Mouse (Mus musculus): Measurements from ENCODE around the gene D630003M21Rik. TPM values are rescaled to one million over a fixed set of nuclear protein-coding genes. Genes with fewer than 3 reads are reported as not detected.

Gene D630003M21Rik
- total RNA-seq, 4 experiments from 2014 or later = 3.3 to 4.4 (median 4.1) TPM

DNA sequence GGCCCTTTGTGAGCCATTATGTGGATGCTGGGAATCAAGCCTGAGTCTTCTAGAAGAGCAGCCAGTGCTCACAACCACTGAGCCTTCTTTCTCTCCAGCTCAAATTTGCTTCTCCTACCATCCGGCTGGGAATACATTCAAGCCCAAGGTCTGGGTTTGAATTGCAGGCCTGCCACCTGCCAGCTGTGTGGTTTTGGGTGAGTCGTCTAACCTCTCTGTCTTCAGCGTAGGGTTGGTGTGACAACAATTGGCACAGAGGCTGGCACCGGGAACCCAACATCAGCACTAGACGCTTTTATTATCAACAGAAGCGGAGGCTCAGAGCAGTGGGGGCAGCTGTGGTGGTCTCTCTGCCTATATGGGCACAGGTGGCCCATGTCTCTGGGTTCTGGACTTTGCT is 30.2 kb downstream of the D630003M21Rik start:
- no peak for DNase-seq (ENCODE audit: low spot score in 2 of 2)

- no peak for DNase-seq (ENCODE audit: low spot score in 2 of 2)
These were observed 31.1 kb downstream of the D630003M21Rik start for GRCm38 (mm10) chr2:158197971-158198370.

GRCm38 (mm10) chr2:158194945-158195640 is 33.9 kb downstream of the D630003M21Rik start:
- no peak for DNase-seq (ENCODE audit: low spot score in 2 of 2)

- DNase-seq (ENCODE audit: low spot score in 2 of 2) = no peak
These were observed 35.2 kb downstream of the D630003M21Rik start for GRCm38 (mm10) chr2:158193611-158194336.

DNA sequence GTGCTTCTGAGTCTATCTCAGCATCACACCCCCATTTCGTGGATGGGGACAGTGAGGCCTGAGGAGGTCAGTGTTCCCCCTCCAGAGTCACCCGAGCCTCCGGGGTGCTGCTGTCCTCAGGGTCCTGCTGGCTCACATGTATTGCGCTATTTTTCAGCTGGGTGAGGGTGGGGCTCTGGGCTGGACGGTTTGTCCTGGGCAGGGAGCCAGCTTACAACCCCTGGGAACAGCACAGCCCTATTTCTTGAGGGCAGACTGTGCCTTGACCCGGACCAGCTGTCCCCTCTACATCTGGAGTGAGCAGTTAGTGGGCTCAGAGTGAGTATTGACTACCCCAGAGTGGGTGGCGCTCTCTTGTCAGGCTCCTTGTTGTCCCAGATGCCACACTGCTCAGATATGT is 37.9 kb downstream of the D630003M21Rik start:
- no peak for DNase-seq (ENCODE audit: low spot score in 2 of 2)

GRCm38 (mm10) chr2:158189451-158189850 is 39.6 kb downstream of the D630003M21Rik start:
- no peak for DNase-seq (ENCODE audit: low spot score in 2 of 2)

DNA sequence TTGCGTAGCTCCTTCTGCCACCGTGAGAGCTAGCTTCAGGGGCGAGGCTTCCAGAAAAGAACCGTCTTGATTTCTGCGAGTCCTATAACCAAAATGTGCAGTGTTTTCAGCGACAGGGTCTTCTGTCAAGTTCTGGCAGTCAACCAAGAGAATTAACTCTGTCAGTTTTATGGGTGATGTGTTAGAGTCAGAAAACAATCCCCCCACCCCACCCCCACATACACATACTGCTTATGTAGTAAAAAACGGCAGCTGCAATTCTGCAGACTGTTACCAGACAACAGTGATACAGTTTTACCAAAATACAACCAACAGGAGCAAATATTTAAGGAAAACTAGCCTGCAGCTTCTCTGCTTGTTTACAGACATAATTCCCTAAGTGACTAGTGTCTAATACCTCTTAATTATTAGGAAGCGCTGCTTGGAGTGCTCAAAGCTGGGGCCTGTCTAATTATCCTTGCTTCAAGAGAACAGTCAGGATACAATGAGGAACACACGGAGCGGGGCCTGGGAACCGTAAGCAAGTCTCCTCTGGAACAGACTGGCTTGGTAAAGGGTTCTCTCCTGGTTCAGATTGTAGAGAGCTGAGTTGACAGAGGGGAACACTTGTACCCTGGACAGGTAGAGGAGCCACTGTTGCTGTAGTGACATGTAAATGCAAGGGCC is 42.7 kb downstream of the D630003M21Rik start:
- DNase-seq (ENCODE audit: low spot score in 2 of 2) = no peak

- no peak for DNase-seq (ENCODE audit: low spot score in 2 of 2)
These were observed 45.8 kb downstream of the D630003M21Rik start for GRCm38 (mm10) chr2:158183266-158183665.

DNA sequence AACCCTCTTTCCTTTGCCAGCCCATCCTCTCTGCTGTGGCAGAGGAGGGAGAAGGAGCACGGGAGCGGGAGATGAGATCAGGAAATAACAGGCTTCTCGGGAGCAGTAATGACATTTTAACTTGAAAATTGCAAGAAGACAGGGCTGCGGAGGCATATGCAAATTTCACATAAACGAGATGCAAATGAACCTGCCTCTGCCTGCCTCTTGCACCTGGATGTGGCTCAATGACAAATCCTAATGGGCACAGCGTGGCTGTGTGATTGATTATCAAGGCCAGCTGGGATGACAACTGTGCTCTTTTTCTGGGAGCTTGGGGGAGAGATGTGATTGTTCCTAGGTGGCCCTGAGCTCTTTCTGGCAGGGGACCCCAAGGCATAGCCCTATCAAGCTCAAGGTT is 47.1 kb downstream of the D630003M21Rik start:
- DNase-seq (ENCODE audit: low spot score in 2 of 2) = no peak

- DNase-seq (ENCODE audit: low spot score in 2 of 2) = no peak
These were observed 48.2 kb downstream of the D630003M21Rik start for GRCm38 (mm10) chr2:158180797-158181196.

DNA sequence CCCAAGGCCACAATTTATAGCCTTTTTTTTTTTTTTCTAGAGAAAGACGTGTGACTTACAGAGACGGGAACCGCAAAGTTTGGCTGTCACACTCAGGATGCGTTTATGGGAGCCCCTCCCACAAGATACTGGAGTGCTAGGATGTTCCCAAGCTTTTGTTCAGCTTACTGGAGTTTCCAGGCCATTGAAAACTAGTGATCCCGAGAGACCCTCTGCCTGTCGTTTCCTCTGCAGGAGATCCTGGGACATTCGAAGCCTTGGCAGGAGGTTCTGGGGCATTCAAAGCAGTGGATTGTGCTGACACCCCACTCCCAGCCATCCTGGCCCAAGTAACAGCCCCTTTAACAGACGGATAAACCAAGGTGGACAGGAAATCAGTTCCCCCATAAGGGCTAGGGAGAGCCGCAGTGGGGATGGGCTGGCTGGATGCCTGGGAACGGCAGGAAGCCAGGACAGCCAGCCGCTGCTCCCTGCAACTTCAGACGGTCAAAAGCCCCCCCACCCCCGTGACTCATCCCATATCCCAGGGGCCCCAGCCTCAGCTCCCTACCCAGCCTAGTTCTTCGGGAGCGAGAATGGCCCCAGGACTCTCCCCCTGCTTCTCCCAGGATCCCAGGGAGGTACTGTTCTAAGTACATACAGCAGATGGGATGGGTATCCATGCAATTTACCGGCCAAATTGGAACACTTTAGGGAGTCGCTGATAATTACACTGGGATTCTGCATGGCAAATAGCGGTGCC is 49.5 kb downstream of the D630003M21Rik start:
- DNase-seq (ENCODE audit: low spot score in 2 of 2) = no peak

- no peak for DNase-seq (ENCODE audit: low spot score in 2 of 2)
These were observed 50.2 kb downstream of the D630003M21Rik start for GRCm38 (mm10) chr2:158178696-158179369.

GRCm38 (mm10) chr2:158178139-158178538 is 50.9 kb downstream of the D630003M21Rik start:
- no peak for DNase-seq (ENCODE audit: low spot score in 2 of 2)

DNA sequence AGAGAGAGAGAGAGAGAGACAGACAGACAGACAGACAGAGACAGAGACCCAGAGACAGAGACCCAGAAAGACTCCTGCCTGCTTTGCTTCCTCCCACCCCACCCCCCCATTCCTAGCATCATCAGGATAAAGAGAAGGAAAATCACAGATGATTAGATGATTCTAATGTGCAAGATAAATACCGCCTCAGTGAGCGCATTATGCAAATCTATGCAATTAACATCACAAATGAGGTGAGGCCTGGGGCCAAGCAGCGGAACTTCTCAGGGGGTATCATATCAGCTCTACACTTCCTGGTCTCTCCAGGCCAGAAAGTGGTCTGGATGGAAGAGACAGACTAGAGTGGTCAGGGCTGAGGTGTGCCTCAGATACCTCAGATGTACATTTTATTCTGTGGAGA is 51.4 kb downstream of the D630003M21Rik start:
- DNase-seq (ENCODE audit: low spot score in 2 of 2) = no peak

DNA sequence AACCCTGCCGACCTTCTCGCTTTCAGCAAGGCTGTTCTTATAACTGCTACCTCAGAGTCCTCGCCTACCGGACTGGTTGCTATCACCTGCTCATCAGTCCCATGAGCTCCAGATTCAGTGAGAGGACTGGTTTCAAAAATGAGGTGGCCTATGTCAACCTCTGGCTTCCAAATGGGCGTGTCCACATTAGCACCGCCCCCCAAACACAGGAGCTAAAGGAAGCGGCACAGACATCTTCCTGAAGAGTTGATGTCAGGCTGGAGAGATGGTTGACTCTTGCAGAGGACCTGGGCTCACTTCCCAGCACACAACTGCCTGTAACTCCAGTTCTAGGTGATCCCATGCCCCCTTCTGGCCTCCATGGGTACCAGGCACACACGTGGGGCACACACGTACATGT is 52.3 kb downstream of the D630003M21Rik start:
- DNase-seq (ENCODE audit: low spot score in 2 of 2) = no peak

GRCm38 (mm10) chr2:158175433-158175832 is 53.6 kb downstream of the D630003M21Rik start:
- DNase-seq (ENCODE audit: low spot score in 2 of 2) = no peak

DNA sequence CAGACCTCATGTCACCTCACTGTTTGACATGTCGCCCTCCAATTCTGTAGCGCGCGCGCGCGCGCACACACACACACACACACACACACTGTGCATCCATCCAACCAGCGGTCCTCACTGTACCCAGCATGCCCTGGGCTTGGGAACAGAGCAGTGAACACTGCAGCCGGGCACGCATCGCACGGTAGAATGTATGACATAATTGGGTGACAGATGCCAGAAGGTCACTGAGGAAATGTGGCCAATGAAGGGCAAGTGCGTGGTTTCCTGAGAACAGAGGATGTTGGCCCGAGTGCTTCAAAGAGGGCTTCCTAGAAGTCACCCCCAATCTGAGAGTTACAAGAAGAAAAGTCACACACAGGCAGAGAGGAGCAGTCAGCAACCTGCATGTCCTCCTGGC is 54.1 kb downstream of the D630003M21Rik start:
- no peak for DNase-seq (ENCODE audit: low spot score in 2 of 2)

- DNase-seq (ENCODE audit: low spot score in 2 of 2) = no peak
These were observed 54.6 kb downstream of the D630003M21Rik start for GRCm38 (mm10) chr2:158174438-158174837.

DNA sequence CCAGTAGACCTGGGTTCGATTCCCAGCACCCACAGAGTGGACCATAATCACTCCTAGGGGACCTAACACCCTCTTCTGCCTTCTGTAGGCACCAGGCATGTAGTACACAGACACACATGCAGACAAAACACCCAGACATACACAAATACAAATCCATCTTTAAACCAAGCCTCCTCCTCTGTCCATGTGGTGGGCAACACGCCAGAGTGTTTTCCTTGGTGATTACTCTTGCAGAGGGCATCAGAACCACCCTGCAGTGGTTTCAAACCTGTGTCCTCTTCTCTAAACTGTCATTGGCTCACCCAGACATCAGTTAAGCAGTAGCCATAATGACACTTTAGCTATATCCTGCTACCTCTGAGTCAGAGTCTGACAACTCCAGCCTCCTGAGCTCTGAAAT is 58.6 kb downstream of the D630003M21Rik start:
- no peak for DNase-seq (ENCODE audit: low spot score in 2 of 2)

DNA sequence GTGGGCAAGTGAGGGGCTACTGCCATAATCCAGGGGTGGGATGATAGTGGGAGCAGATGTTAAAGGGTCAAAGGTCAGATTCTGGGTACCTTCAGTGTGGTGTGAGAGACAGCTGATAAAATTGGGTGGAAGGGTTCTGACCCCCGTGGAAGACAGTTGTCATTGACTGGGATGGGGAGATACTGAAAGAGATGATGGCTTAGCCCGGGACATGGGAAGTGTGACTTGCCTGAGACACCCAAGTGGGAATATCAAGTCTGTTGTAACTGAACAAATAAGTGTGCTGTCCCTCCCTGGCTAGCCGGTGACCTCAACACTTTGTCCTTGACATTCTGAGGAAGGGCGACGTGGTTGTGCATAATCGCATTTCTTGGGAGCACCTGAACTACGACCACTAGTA is 59.3 kb downstream of the D630003M21Rik start:
- no peak for DNase-seq (ENCODE audit: low spot score in 2 of 2)

- DNase-seq (ENCODE audit: low spot score in 2 of 2) = no peak
These were observed 59.7 kb downstream of the D630003M21Rik start for GRCm38 (mm10) chr2:158169351-158169750.
